Mouse (Mus musculus): ENCODE data around the gene Elp1. TPM values are rescaled to one million over a fixed set of nuclear protein-coding genes. Genes with fewer than 3 reads are reported as not detected.

The Elp1 gene
- total and polyA plus RNA-seq, 2 experiments from 2014 or later, result 53.6 to 89.2 TPM

GRCm38 (mm10) chr4:56743363-56744195 is 58.6 kb downstream of the Elp1 start, which contains the start of gene Actl7a:
Actl7a (plus strand) TSS chr4:56743413.
- Histone ChIP-seq H3K4me3 (ENCODE audit: low read depth, low read length) (no peak within 1 kb of the TSS), H3K9ac (replicated peaks; ENCODE audit: low read length, poor library complexity, severe bottlenecking) (no peak within 1 kb of the TSS), H3K36me3 (ENCODE audit: insufficient read depth, low read length) (peaks cover 12% of the 10 kb centered on the region; the same call in 1 of the 2 replicates), H3K4me1 (ENCODE audit: insufficient read depth, low read length) (no peaks in the 10 kb centered on the region), H3K27me3 (ENCODE audit: insufficient read depth, low read length) (no peaks in the 10 kb centered on the region), H3K4me2 (ENCODE audit: low read depth, low read length, poor library complexity, severe bottlenecking) (no peak within 1 kb of the TSS), H3K27ac (ENCODE audit: low read depth, low read length) (no peak within 1 kb of the TSS), H3K9me3 (ENCODE audit: low read length) (no peaks in the 10 kb centered on the region)
- TF ChIP-seq CTCF (IDR thresholded peaks at IDR 0.05), result no peak
- DNase-seq (ENCODE audit: low spot score), result no peak
- WGBS, result 96% methylated on average over 21 of the region's 21 CpGs
- no peak for ATAC-seq (ENCODE audit: low FRiP score)

DNA sequence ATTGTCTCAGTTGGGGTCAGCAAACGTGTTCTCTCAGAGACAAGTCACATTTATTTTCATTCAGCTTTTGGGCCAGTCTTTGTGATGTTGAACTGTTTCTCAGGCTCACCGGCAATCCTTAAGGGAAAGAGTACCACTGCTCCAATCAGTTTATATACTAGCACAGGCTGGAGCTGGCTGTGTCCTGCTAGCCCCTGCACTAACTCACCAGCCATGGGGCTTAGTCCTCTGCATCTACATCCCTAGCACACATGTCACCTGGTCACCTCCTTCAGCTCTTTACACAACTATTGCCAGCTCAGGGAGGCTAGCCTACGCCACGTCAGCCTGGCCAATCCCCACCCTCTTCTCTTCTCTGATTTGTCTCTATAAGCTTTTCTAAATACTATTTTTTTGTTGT is 59.4 kb downstream of the Elp1 start:
- WGBS, result 94% methylated on average over 4 of the region's 4 CpGs
- ATAC-seq (ENCODE audit: low FRiP score), result no peak
- Histone ChIP-seq H3K27ac (ENCODE audit: low read depth, low read length) (no peak overlapping the region), H3K4me2 (ENCODE audit: low read depth, low read length, poor library complexity, severe bottlenecking) (no peak overlapping the region), H3K36me3 (ENCODE audit: insufficient read depth, low read length) (peaks cover 12% of the 10 kb centered on the region; the same call in 1 of the 2 replicates), H3K9ac (replicated peaks; ENCODE audit: low read length, poor library complexity, severe bottlenecking) (no peak overlapping the region), H3K4me1 (ENCODE audit: insufficient read depth, low read length) (no peaks in the 10 kb centered on the region), H3K4me3 (ENCODE audit: low read depth, low read length) (no peak overlapping the region), H3K27me3 (ENCODE audit: insufficient read depth, low read length) (no peaks in the 10 kb centered on the region), H3K9me3 (ENCODE audit: low read length) (no peaks in the 10 kb centered on the region)
- TF ChIP-seq CTCF (IDR thresholded peaks at IDR 0.05), result no peak
- DNase-seq (ENCODE audit: low spot score), result no peak

- no peaks in the 10 kb centered on the region for H3K4me1 ChIP-seq (ENCODE audit: insufficient read depth, low read length)
- no peak within 1 kb of the TSS for H3K9ac ChIP-seq (replicated peaks; ENCODE audit: low read length, poor library complexity, severe bottlenecking)
- no peak for DNase-seq (ENCODE audit: low spot score)
- no peak for ATAC-seq (ENCODE audit: low FRiP score)
- no peaks in the 10 kb centered on the region for H3K27me3 ChIP-seq (ENCODE audit: insufficient read depth, low read length)
- no peak for TF ChIP-seq CTCF (IDR thresholded peaks at IDR 0.05)
- 97% methylated on average over 13 of the region's 13 CpGs for WGBS
- H3K27ac ChIP-seq (ENCODE audit: low read depth, low read length), result no peak within 1 kb of the TSS
- H3K4me2 ChIP-seq (ENCODE audit: low read depth, low read length, poor library complexity, severe bottlenecking), result no peak within 1 kb of the TSS
- H3K9me3 ChIP-seq (ENCODE audit: low read length), result no peaks in the 10 kb centered on the region
- H3K36me3 ChIP-seq (ENCODE audit: insufficient read depth, low read length), result peaks cover 12% of the 10 kb centered on the region; the same call in 1 of the 2 replicates
- no peak within 1 kb of the TSS for H3K4me3 ChIP-seq (ENCODE audit: low read depth, low read length)
Measured at GRCm38 (mm10) chr4:56741041-56741493, 61.1 kb downstream of the Elp1 start, which contains the start of gene Actl7b. Actl7b (minus strand) TSS chr4:56741443.

DNA sequence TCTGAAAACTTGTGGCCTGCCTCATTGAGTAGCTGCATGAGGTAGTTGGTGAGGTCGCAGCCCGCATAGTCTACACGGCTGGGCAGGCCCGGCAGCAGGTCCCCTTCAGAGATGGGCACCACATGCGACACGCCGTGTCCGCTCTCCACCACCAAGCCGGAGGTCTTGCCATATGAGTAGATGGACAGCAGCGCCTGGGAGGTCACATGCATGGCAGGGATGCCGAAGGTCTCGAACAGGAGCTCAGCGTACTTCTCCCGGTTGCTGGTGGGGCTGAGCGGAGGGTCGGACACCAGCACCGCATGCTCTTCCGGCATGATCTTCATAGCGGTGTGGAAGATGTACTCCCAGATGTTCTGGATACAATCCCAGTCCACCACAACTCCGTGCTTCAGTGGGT is 61.5 kb downstream of the Elp1 start:
- Histone ChIP-seq H3K27ac (ENCODE audit: low read depth, low read length) (no peak overlapping the region), H3K4me2 (ENCODE audit: low read depth, low read length, poor library complexity, severe bottlenecking) (no peak overlapping the region), H3K4me1 (ENCODE audit: insufficient read depth, low read length) (no peaks in the 10 kb centered on the region), H3K9me3 (ENCODE audit: low read length) (no peaks in the 10 kb centered on the region), H3K4me3 (ENCODE audit: low read depth, low read length) (no peak overlapping the region), H3K9ac (replicated peaks; ENCODE audit: low read length, poor library complexity, severe bottlenecking) (no peak overlapping the region), H3K36me3 (ENCODE audit: insufficient read depth, low read length) (peaks cover 9% of the 10 kb centered on the region; the same call in 1 of the 2 replicates), H3K27me3 (ENCODE audit: insufficient read depth, low read length) (no peaks in the 10 kb centered on the region)
- TF ChIP-seq CTCF (IDR thresholded peaks at IDR 0.05), result no peak
- ATAC-seq (ENCODE audit: low FRiP score) (no peak), DNase-seq (ENCODE audit: low spot score) (no peak)
- 96% methylated on average over 20 of the region's 20 CpGs for WGBS

DNA sequence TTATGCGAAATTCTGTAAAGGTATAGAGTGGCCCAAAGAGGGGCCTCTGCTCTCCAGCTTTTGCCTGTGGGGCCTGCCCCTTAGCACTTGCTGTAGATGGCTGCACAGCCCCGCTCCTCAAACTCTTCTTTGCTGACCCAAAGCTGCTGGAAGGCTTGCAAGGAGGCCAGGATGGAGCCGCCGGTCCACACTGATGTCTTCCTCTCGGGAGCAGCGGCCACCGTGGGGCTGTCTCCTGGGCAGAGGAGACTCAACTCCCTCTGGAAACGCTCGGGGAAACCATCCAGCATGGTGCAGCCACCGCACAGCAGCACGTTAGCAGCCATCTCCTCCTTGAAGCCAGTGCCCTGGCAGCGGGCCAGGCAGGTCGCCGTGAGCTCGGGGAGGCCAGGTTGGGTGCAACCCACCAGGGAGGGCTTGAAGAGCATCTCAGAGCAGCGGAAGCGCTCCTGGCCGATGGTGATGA is 62.1 kb downstream of the Elp1 start, which contains the start of gene Gm26657:
Gm26657 (plus strand) TSS at position 51 of the 466 bp plus-strand sequence.
- H3K4me2 ChIP-seq (ENCODE audit: low read depth, low read length, poor library complexity, severe bottlenecking), result no peak within 1 kb of the TSS
- H3K27ac ChIP-seq (ENCODE audit: low read depth, low read length), result no peak within 1 kb of the TSS
- H3K4me1 ChIP-seq (ENCODE audit: insufficient read depth, low read length), result no peaks in the 10 kb centered on the region
- no peaks in the 10 kb centered on the region for H3K27me3 ChIP-seq (ENCODE audit: insufficient read depth, low read length)
- H3K36me3 ChIP-seq (ENCODE audit: insufficient read depth, low read length), result peaks cover 7% of the 10 kb centered on the region; the same call in 1 of the 2 replicates
- H3K9ac ChIP-seq (replicated peaks; ENCODE audit: low read length, poor library complexity, severe bottlenecking), result no peak within 1 kb of the TSS
- WGBS, result 83% methylated on average over 18 of the region's 18 CpGs
- ATAC-seq (ENCODE audit: low FRiP score) (no peak), DNase-seq (ENCODE audit: low spot score) (no peak)
- TF ChIP-seq CTCF (IDR thresholded peaks at IDR 0.05), result no peak
- no peak within 1 kb of the TSS for H3K4me3 ChIP-seq (ENCODE audit: low read depth, low read length)
- no peaks in the 10 kb centered on the region for H3K9me3 ChIP-seq (ENCODE audit: low read length)

- DNase-seq (ENCODE audit: low spot score), result peak; percentile 21
- Histone ChIP-seq H3K9ac (replicated peaks; ENCODE audit: low read length, poor library complexity, severe bottlenecking) (no peak overlapping the region), H3K36me3 (ENCODE audit: insufficient read depth, low read length) (no peaks in the 10 kb centered on the region), H3K27ac (ENCODE audit: low read depth, low read length) (no peak overlapping the region), H3K9me3 (ENCODE audit: low read length) (peaks cover 5% of the 10 kb centered on the region; the same call in 1 of the 2 replicates), H3K4me2 (ENCODE audit: low read depth, low read length, poor library complexity, severe bottlenecking) (no peak overlapping the region), H3K27me3 (ENCODE audit: insufficient read depth, low read length) (no peaks in the 10 kb centered on the region), H3K4me3 (ENCODE audit: low read depth, low read length) (no peak overlapping the region), H3K4me1 (ENCODE audit: insufficient read depth, low read length) (no peaks in the 10 kb centered on the region)
- peak; percentile 63 for TF ChIP-seq CTCF (IDR thresholded peaks at IDR 0.05)
- 0 out of 2 replicates have a peak, but pooled peaks have one; percentile 58 for ATAC-seq (ENCODE audit: low FRiP score)
- 58% methylated on average over 8 of the region's 8 CpGs for WGBS
Measured at GRCm38 (mm10) chr4:56725839-56726238, 76.3 kb downstream of the Elp1 start.

All from midbrain, postnatal 0 days (tissue).